Mouse (Mus musculus) embryonic facial prominence, embryonic 14.5 days (tissue): ENCODE measurements at regions not wholly inside any gene's neighbourhood (a gene's known extent, or its start where the extent isn't known, plus 50 kb on each side); places are given as distances from the start of the nearest gene placed in this dataset.

Source experiments
- ATAC-seq: fragments of 200-750 bp; cut with Nextera tagmentation; 2 replicates; pipeline ENCODE4 v1.8.0; 2017; ENCODE audit warnings: low read depth, moderate number of reproducible peaks, moderate TSS enrichment
- DNase-seq: peaks from one replicate; pipeline ENCODE4 v3.0.0-alpha.2; 2015; ENCODE audit warnings: low spot score
- H3K27ac ChIP-seq: fragments of 300-500 bp; sonication (generic); replicated peaks from 2 replicates; pipeline ENCODE4 v1.5.1; 2014; ENCODE audit warnings: low read depth, mild to moderate bottlenecking, low read length, moderate library complexity
- H3K27me3 ChIP-seq: fragments of 300-500 bp; sonication (generic); replicated peaks from 2 replicates; pipeline ENCODE4 v1.6.1; 2014; ENCODE audit warnings: low read length; ENCODE audit not compliant: control insufficient read depth, insufficient read depth
- H3K36me3 ChIP-seq: fragments of 300-500 bp; sonication (generic); 2 replicates; pipeline ENCODE4 v1.6.1; 2014; ENCODE audit warnings: low read length, mixed read lengths; ENCODE audit not compliant: control insufficient read depth, insufficient read depth
- H3K4me1 ChIP-seq: fragments of 300-500 bp; sonication (generic); 2 replicates; pipeline ENCODE4 v1.6.1; 2014; ENCODE audit warnings: antibody characterized with exemption, low read length; ENCODE audit not compliant: control insufficient read depth, insufficient read depth
- H3K4me2 ChIP-seq: fragments of 300-500 bp; sonication (generic); 2 replicates; pipeline ENCODE4 v1.6.1; 2014; ENCODE audit warnings: low read depth, mild to moderate bottlenecking, low read length, moderate library complexity, mixed read lengths
- H3K4me3 ChIP-seq: fragments of 300-500 bp; sonication (generic); 2 replicates; pipeline ENCODE4 v1.5.1; 2014; ENCODE audit warnings: low read depth, mild to moderate bottlenecking, low read length
- H3K9ac ChIP-seq: fragments of 300-500 bp; sonication (generic); 2 replicates; pipeline ENCODE4 v1.6.1; 2014; ENCODE audit warnings: low read depth, mild to moderate bottlenecking, low read length, moderate library complexity, mixed read lengths
- H3K9me3 ChIP-seq: fragments of 300-500 bp; sonication (generic); 2 replicates; pipeline ENCODE4 v1.6.1; 2016; ENCODE audit warnings: low read length; ENCODE audit not compliant: control insufficient read depth
- WGBS: fragments of 180-500 bp; shearing (Covaris S2); extraction: QIAGEN DNeasy Blood & Tissue Kit; methylation state at CpG from one replicate; pipeline ENCODE4 v1.1.7; 2014; 5-methylcytosine and 5-hydroxymethylcytosine counted together

GRCm38 (mm10) chrX:68313486-68313885, 364.9 kb upstream of the Fmr1 start:
- ATAC-seq = peak; percentile 70; the same call in 1 of the 2 replicates
- H3K27me3 ChIP-seq = no peaks in the 10 kb centered on the region
- DNase-seq = peak; percentile 86
- H3K9ac ChIP-seq = no peak overlapping the region
- H3K4me2 ChIP-seq = no peak overlapping the region
- H3K4me3 ChIP-seq = no peak overlapping the region
- no peaks in the 10 kb centered on the region for H3K36me3 ChIP-seq
- WGBS = 13% methylated on average over 7 of the region's 7 CpGs
- H3K4me1 ChIP-seq = no peaks in the 10 kb centered on the region
- H3K27ac ChIP-seq = no peak overlapping the region
- no peaks in the 10 kb centered on the region for H3K9me3 ChIP-seq
